Mouse (Mus musculus): ENCODE data around the gene Tnfrsf8.

Tnfrsf8 gene

GRCm38 (mm10) chr4:145239049-145239830 is 75.7 kb downstream of the Tnfrsf8 start:
- in situ Hi-C loops (cut with MboI; ENCODE audit: low sequenced_read_pairs): no loop called here

- in situ Hi-C loops (cut with MboI; ENCODE audit: low sequenced_read_pairs): no loop called here
Observed at GRCm38 (mm10) chr4:145236027-145236426, 78.9 kb downstream of the Tnfrsf8 start.

GRCm38 (mm10) chr4:145233487-145234228 is 81.3 kb downstream of the Tnfrsf8 start:
- in situ Hi-C loops (cut with MboI; ENCODE audit: low sequenced_read_pairs): no loop called here

GRCm38 (mm10) chr4:145231732-145232131 is 83.2 kb downstream of the Tnfrsf8 start:
- in situ Hi-C loops (cut with MboI; ENCODE audit: low sequenced_read_pairs): no loop called here

- in situ Hi-C loops (cut with MboI; ENCODE audit: low sequenced_read_pairs): no loop called here
Observed at GRCm38 (mm10) chr4:145230647-145231046, 84.3 kb downstream of the Tnfrsf8 start.

GRCm38 (mm10) chr4:145229524-145230163 is 85.3 kb downstream of the Tnfrsf8 start:
- in situ Hi-C loops (cut with MboI; ENCODE audit: low sequenced_read_pairs): no loop called here

GRCm38 (mm10) chr4:145229051-145229450 is 85.9 kb downstream of the Tnfrsf8 start:
- in situ Hi-C loops (cut with MboI; ENCODE audit: low sequenced_read_pairs): no loop called here

GRCm38 (mm10) chr4:145224613-145225012 is 90.4 kb downstream of the Tnfrsf8 start:
- in situ Hi-C loops (cut with MboI; ENCODE audit: low sequenced_read_pairs): no loop called here

- in situ Hi-C loops (cut with MboI; ENCODE audit: low sequenced_read_pairs): no loop called here
Observed at GRCm38 (mm10) chr4:145222064-145222463, 92.9 kb downstream of the Tnfrsf8 start.

- in situ Hi-C loops (cut with MboI; ENCODE audit: low sequenced_read_pairs): no loop called here
Observed at GRCm38 (mm10) chr4:145221379-145221778, 93.6 kb downstream of the Tnfrsf8 start.

- in situ Hi-C loops (cut with MboI; ENCODE audit: low sequenced_read_pairs): no loop called here
Observed at GRCm38 (mm10) chr4:145220001-145220400, 95.0 kb downstream of the Tnfrsf8 start.

- in situ Hi-C loops (cut with MboI; ENCODE audit: low sequenced_read_pairs): loop anchor here (5.0 kb wide), 1 partner anchor 68 kb away; no protein-coding TSS in a partner anchor
Observed at GRCm38 (mm10) chr4:145219240-145219985, 95.6 kb downstream of the Tnfrsf8 start.

- in situ Hi-C loops (cut with MboI; ENCODE audit: low sequenced_read_pairs): loop anchor here (5.0 kb wide), 1 partner anchor 69 kb away; no protein-coding TSS in a partner anchor
Observed at GRCm38 (mm10) chr4:145217837-145218236, 97.1 kb downstream of the Tnfrsf8 start.
